Mouse (Mus musculus): Measurements from ENCODE around the gene Nlrp9c.
"Not testable (repeated sequence)": the region's sequence is repeated elsewhere in the genome, so short reads cannot be mapped to it uniquely, and the experiment has no call there.

Gene Nlrp9c

GRCm38 (mm10) chr7:26403600-26403999, at the start of gene Nlrp9c:
Gene Nlrp9c (minus strand): TSS chr7:26403700.
- DNase-seq (ENCODE audit: low read depth): not testable (repeated sequence)

GRCm38 (mm10) chr7:26434813-26435212, 31.3 kb upstream of the Nlrp9c start, which contains the start of gene Nlrp4a:
Gene Nlrp4a (plus strand): TSS chr7:26435113.
- no peak for DNase-seq (ENCODE audit: low read depth)

DNA sequence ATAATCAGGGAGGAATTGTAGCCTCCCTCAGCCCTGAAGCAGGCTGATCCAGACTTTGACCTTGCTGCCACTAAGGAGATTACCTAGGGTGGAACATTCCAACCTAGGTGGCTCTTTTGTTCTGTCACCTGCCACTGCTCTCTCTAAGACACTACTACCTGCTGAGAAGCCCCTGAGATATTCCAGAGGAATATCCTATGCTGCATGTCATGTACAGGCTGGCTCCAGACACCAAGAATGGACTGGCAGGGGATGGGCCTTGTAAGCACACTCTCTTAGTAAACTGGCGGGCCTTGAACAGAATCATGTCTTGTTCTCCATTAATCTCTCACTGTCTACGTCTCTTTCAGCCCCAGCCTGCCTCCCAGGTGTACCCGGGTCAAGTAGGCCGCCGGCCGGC, 11.7 kb downstream of the Nlrp9c start:
- not testable (repeated sequence) for DNase-seq (ENCODE audit: low read depth)

GRCm38 (mm10) chr7:26391137-26391536, 12.4 kb downstream of the Nlrp9c start:
- DNase-seq (ENCODE audit: low read depth): not testable (repeated sequence)

- DNase-seq (ENCODE audit: low read depth): not testable (repeated sequence)
These were observed 16.8 kb downstream of the Nlrp9c start for GRCm38 (mm10) chr7:26386691-26387090.

DNA sequence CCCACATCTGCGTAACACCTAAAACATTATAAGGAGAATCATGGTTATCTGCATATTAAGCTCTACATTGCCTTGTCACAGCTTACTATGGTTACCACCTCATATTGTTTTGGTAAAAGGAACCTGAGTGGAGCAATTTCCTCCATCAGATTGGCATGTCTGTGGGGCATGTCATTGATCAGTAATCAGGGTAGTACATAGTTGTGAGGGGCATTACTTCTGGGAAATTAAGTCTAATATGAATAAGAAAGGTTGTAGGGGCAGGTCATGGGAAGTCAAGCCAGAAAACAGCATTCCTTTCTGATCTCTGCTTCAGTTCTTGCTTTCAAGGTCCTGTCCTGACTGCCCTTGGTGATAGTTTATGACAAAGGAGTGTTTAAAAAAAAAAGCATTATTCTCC, 22.7 kb downstream of the Nlrp9c start:
- no peak for DNase-seq (ENCODE audit: low read depth)

DNA sequence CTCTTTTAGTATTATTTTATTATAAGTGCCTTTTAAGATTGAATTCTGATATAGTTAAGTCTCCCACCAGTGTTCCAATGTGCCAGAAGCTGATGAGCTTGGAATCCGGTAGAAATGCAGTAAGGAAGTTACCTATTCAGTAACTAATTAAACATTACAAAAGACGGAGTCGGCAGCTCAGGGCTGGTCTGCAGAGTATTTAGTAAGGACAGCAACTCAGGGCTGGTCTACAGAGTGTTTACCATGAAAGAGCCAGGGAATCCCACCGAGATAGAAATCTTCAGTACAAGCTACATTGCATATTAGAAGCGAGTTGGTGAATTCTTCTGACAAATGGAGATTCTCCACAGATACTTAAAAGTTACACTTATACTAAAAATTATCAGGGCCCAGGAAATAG, 30.3 kb downstream of the Nlrp9c start:
- DNase-seq (ENCODE audit: low read depth): not testable (repeated sequence)

GRCm38 (mm10) chr7:26356719-26357118, 46.8 kb downstream of the Nlrp9c start:
- DNase-seq (ENCODE audit: low read depth): not testable (repeated sequence)

- not testable (repeated sequence) for DNase-seq (ENCODE audit: low read depth)
These were observed 51.2 kb downstream of the Nlrp9c start for GRCm38 (mm10) chr7:26352258-26352657.

DNA sequence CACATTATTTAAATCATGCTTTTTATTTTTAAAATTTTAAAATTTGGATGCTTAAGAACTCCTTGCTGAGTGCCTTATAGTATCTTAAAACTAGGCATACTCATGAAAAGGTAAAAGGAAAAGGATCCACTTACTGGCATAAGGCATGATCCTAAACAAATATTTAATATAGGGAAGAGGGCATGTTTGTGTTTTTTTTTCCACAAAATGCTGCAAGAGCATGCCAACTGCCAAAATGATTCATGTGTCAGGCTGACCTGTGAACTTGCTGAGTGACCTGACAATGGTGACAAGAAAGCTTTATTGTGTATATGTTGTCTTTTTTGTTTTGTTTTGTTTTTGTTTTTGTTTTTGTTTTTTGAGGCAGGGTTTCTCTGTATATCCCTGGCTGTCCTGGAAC, 53.3 kb downstream of the Nlrp9c start:
- not testable (repeated sequence) for DNase-seq (ENCODE audit: low read depth)

DNA sequence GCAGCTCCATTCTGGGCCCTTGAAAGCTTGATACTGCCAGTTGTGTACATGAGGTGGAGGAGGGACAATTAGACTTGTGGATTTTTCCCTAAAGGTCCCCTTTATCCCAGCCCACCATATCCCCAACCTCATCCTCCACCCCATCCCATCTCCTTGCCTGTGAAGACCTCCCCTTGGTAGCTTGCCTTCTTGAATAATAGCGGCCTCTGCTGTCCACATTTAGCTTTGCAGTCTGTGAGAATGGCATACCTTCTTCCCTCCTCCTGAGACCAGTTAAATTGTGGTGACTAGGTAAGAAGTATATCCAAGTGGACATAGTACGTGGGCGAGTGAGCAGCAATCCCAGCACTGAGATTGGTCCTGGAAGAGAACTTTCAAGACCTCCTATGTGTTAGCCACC, 83.1 kb downstream of the Nlrp9c start:
- DNase-seq (ENCODE audit: low read depth): not testable (repeated sequence)

DNA sequence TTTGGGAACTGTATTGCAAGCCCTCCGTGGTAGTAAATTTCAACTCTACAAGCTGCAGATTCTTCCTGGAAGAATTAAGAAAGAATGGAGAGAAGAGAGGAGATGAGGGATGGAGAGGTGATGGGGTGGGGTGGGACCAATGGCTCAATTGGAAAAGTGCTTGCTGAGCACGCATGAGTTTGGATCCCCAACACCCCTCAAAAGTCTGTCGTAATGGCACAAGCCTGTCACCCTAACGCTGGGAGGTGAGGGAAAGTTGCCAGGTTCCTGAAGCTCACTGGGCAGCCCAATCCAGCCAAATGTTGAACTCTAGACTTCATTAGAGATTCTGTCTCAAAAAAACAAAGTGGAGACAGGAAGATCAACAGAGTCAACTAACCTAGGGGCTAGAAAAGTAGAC, 87.7 kb downstream of the Nlrp9c start:
- DNase-seq (ENCODE audit: low read depth): not testable (repeated sequence)

DNA sequence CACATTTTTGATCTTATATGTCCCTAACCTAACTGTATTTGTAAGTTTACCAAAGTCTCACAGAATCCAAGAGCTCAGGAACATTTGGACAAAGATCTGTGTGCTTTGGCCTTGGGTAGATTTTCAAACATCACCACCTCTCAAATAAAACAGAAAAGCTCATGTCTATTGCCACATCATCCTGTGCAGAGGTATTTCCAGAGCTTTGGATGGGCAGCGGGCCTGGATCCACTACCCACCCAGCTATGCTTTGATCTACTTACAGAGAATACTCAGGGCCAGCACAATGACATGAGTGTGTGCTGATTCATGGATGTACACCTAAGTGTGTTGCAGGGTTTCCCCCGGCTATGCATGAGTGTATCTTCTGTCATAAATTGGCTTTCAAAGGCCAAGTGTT, 88.3 kb downstream of the Nlrp9c start:
- not testable (repeated sequence) for DNase-seq (ENCODE audit: low read depth)

GRCm38 (mm10) chr7:26311786-26312185, 91.7 kb downstream of the Nlrp9c start:
- not testable (repeated sequence) for DNase-seq (ENCODE audit: low read depth)

- DNase-seq (ENCODE audit: low read depth): not testable (repeated sequence)
These were observed 96.6 kb downstream of the Nlrp9c start, which contains the start of gene Cyp2a4 for GRCm38 (mm10) chr7:26306926-26307325. Gene Cyp2a4 (plus strand): TSS chr7:26307169.

- not testable (repeated sequence) for DNase-seq (ENCODE audit: low read depth)
These were observed 99.9 kb downstream of the Nlrp9c start for GRCm38 (mm10) chr7:26303429-26304166.
